Mouse (Mus musculus) adrenal gland, adult 18-20 months (tissue): ENCODE results near the gene Hyal4. TPM values are rescaled to one million over a fixed set of nuclear protein-coding genes. Genes with fewer than 3 reads are reported as not detected.

Experiments used
- DNase-seq, 2 experiments: peaks; one replicate each; pipeline ENCODE4 v3.0.0; 2021 to 2022; ENCODE audit warnings: low spot score in 2 of 2
- long read RNA-seq, 2 experiments: library from polyadenylated mRNA; stranded (forward); transcript quantifications; one replicate each; pipeline ENCODE4 v2.0.0; 2021
- total RNA-seq, 2 experiments: library from RNA; stranded (reverse); gene quantifications; 1 replicate in 1 of 2; 2 replicates in 1 of 2; pipeline ENCODE4 v1.2.3; 2021

The Hyal4 gene
- total RNA-seq, result not detected
- long read RNA-seq, experiment 1, result 0 reads
- long read RNA-seq, experiment 2, result 0 reads

DNA sequence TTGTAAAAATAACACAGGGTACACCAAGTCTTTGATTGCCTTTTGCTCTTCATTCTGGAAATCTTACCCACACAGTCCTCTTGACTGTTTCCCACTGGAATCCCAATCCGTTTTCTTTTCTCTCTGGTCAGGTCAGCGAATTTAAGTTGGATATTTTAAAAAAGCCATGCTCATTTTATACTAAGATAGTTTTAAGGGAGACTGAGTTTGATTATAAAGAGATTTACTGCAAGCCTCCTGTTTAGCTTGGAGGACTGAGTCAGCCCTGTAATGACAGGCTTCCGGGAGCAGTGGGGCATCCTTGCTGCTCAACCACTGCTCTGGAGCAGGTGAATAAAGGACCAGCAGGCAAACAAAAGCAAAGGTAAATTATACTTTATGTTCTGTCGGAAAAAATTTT lies at the start of gene Hyal4:
Gene Hyal4, plus strand, starts transcription at position 301 of the 400 bp plus-strand sequence.
- no peak for DNase-seq

DNA sequence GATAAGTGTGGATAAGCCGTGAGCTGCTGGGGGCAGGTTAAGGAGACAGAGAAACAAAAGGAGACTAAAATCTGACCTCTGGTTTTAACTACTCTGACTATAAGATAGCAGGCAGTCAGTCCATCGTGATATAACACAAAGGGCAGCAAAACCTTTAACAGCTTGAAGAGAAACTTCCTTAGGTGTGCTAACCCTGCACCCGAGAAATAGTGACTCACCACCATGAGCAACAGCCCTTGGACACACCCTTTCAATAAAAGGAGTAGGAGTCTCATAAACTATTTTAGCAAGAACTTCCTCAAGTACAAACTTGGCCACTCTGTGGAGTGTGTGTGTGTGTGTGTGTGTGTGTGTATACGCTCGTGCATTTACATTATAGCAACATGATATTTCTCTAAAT lies 41.0 kb upstream of the Hyal4 start:
- no peak for DNase-seq

DNA sequence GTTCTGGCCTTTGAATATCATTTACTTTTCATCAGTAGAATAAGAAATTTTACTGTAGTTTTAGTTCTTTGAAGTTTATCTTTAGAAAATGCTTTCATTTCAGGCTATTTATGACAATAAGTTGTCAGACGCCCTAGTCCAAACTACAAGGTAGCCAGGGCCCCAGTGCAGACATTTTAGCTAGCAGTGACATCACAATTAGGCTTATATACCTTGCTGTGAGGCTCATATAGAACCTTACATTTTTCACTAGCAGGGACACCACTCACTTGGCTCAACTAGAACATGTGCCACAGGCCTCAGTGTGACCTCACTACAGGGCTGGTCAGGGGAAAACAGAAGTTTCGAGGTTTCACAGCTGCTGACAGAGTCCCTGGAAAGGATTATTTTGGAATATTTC lies 40.6 kb upstream of the Hyal4 start:
- DNase-seq, result no peak

DNA sequence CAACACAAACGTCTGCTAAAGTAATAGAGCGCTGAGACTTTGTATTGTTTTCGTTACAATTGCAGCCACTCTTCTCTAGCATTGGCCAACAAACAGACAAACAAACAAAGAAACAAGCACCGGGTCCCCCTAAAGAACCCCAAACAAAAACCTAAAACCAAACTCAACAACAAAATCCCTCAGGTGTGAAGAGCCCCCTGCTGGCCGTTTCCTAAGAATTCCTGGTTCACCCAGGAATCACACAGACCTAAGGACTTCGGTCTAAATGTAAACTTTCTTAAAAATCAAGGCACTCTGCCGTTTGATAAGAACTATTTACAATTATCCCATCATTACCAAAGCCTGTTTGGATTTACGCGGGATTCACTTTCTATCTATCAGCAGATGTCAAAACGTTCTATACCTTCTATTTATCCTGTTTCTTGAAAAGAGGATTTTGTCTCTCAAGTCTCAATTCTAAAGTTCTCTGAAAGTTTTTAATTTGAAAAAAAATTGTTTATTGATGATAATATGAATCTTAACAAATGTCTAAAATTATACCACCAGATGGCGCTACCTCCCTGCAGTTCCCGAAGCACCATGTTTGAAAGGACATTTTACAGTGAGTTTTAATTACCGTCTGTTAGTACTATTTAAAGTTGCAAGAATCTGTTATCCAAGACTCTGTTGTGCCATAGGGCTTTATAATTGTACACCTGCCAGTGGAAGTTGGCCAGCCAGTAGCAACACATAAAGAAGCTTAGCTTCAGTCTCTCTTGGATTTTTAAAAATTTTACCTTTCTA lies 26.6 kb upstream of the Hyal4 start:
- DNase-seq, result peak; percentile 35 to 39

DNA sequence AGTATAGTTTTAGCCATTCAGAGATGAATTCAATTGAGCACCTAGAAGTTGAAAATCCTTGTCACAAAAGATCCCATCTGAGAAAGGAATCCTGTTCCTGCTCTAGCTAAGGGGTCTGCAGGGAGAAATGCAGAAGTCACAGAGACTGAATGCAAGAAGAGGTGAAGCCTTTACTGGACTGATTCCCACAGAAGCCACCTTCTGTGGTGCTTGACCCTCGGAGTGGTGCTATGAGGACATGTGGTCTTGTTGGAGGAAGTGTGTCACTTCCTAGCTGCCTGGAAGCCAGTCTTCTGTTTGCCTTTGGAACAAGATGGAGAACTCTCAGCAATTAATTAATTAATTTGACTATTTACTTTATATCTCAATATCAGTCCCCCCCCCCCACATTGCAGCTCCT lies 20.0 kb upstream of the Hyal4 start:
- no peak for DNase-seq

DNA sequence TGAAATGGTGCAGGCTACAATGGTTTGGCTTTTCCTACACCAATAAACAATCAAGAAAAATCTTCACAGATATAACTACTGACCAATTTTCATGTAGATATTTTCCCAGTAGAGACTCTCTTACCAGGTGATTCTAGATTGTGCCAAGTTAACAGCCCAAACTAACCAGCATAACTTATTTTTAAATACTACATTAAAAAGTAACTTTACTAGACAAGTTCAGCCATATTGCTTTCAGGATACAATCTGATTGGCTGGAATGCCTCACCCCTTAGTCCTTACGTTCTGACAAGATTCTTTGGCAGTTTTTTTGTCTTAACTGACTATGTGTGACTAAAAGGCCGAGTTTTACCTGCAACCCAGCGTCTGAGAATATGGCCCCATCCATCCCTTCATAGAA lies 15.2 kb upstream of the Hyal4 start, which contains the start of gene Hyal6:
Gene Hyal6, plus strand, starts transcription at position 301 of the 400 bp plus-strand sequence.
- no peak for DNase-seq

DNA sequence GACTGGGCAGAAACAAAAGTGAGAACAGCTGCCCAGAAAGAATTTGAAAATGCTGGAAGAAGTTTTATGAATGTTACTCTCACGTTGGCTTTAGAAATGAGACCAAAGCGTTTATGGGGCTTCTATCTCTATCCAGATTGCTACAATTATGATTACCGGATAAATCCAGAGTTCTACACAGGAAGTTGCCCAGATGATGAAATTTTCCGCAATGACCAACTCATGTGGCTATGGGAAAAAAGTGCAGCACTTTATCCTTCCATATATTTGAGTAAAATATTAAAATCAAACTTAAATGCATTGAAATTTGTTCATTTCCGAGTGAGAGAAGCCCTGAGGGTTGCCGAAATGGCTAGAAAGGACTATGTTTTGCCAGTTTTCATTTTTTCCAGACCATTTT lies 13.6 kb upstream of the Hyal4 start:
- DNase-seq, result no peak

DNA sequence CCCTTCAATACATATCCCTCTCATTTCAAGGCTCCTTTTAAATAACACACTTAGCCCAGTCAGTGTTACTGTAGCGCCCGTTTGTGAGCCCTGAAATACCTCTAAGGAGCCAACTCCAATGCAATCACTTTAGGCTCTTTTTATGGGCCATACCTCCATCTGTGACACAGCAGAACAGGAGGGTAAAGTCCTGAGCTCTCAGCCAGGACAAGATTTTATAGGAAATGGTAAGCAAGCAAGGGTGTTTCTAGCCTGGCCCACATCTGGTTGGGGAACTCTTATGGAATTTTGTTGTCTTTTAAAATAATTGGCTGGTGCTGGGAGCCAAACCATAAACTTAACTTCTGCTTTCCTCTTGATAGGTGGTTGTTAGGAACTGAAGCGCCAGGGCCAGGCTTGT lies 11.2 kb downstream of the Hyal4 start:
- no peak for DNase-seq

DNA sequence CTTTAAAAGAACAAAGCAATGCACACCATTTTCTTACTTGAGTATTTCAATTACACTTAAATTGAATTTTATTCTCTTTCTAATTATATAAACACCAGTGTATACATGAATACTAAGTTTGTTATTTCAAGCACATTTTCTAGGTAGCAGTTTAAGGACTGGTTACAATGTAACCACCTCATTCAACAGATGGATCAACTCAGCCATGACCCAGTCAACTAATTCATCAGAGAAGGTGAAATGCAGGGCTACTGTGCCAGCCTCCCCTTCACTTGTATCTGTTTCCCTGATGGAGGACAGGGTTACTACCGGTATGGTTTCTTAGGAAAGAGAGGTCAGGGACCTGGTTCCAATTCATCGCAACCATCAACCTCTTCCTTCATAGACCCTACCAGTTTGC lies 18.1 kb downstream of the Hyal4 start:
- DNase-seq, result no peak

DNA sequence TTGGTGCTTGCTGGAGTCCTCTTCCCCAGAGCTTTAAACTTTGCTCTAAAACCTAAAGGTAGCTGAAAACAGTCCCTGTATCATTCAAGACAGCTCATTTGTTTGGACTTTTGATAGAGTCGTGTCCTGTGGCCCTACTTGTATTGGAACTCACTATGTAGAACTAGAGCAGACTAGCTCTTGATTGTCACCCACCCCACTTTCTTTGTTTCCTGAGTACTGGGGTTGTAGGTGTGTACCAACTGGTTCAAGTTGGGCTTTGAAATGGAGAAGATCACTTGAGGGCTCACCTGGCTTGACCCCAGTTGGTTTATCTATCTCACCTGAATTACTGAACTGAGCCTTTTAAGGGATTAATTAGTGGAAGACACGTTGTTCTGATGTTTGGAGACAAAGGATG lies 31.1 kb downstream of the Hyal4 start:
- no peak for DNase-seq

DNA sequence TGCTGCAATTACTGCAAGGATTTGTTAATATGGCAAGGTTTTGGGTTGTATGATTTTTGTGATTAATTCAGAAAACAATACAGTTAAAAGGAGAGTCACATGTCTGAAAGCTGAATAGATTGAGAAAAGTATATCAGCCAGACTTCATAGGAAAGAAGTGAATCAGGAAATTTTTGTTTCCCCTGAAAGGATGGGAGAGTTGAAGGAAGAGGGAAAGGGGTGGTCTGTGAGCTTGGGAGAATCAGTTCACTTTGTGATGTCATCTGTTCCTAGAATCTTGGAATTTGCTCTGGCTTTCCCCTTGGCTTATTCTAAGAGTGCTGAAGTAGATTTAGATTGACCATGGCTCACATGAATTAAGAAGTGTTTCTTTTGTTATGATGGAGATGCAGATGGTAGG lies 42.8 kb downstream of the Hyal4 start, which contains the start of gene Spam1:
Gene Spam1, plus strand, starts transcription at position 301 of the 400 bp plus-strand sequence.
- no peak for DNase-seq

Other genes with a start within 250 kb of the Hyal4 start
- gene Iqub, start 233.3 kb upstream of the Hyal4 start, total RNA-seq, result under 1 TPM; 0.16 to 0.17 TPM
- 100 to 1,000 TPM; 302 to 409 TPM for gene Ndufa5, start 220.3 kb upstream of the Hyal4 start, total RNA-seq
- gene Asb15, start 220.2 kb upstream of the Hyal4 start, total RNA-seq, result under 1 TPM in 1 of 2 experiments, not detected in 1; 0.10 TPM
- gene Lmod2, start 150.6 kb upstream of the Hyal4 start, total RNA-seq, result under 1 TPM in 1 of 2 experiments, not detected in 1; 0.38 TPM
- 10 to 100 TPM; 50.4 to 62.3 TPM for gene Wasl, start 83.3 kb upstream of the Hyal4 start, total RNA-seq
- not detected for gene Hyal6, start 15.1 kb upstream of the Hyal4 start, total RNA-seq
- not detected for gene Spam1, start 42.9 kb downstream of the Hyal4 start, total RNA-seq
- not detected for gene Hyal5, start 109.7 kb downstream of the Hyal4 start, total RNA-seq
- gene Tmem229a, start 208.0 kb downstream of the Hyal4 start, total RNA-seq, result under 1 TPM; 0.06 to 0.20 TPM